Mouse (Mus musculus) embryo, embryonic 11 days (tissue): Measurements from ENCODE around the gene Pcgf6.

ENCODE experiments used
- DNase-seq: peaks from one replicate; pipeline ENCODE4 v3.0.0-alpha.2; 2015

Pcgf6 gene

GRCm38 (mm10) chr19:47050271-47051032, at the start of gene Pcgf6:
TSS of gene Pcgf6 (minus strand) at chr19:47050906.
- DNase-seq: peak; percentile 92

GRCm38 (mm10) chr19:47090550-47091156, 39.9 kb upstream of the Pcgf6 start, which contains the start of the genes Usmg5 and Pdcd11:
TSS of gene Usmg5 (minus strand) at chr19:47090647.
TSS of gene Pdcd11 (plus strand) at chr19:47090768.
- peak; percentile 98 for DNase-seq

DNA sequence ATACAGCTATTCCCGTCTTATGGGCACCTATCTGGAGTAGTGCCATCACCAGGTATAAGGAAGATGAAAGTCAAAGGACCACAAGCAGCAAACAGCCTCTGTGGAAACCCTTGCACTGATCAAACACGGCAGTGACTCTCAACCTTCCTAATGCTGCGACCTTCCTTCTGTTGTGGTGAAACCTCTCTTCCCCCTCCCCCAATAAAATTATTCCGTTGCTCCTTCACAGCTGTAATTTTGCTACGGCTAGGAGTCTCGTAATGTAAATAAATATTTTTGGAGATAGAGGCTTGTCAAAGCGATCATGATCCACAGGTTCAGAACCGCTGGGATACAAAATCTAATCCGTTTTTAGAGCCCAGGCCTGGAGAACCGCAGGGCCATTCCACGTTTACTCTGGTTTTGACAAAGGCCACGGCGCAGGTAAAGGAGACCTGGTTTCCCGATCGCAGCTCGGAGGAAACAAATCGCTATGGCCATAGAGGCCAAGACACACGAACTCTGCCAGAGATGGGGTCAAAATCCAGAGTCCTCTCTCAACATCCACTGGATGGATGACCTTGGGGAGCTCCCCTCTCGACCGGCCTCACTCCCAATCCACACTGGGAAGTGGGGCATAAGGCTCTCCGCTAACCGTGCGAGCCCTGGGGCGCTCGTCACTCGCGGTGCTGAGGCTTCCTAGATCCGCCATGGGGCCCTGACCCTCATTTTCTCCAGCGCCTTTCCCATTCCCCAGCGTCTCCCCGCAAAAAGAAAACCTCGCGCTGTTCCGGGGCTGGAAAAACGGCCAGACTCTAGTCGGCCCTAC, 39.2 kb upstream of the Pcgf6 start:
- no peak for DNase-seq

GRCm38 (mm10) chr19:47088226-47088625, 37.5 kb upstream of the Pcgf6 start:
- DNase-seq: no peak

- DNase-seq: peak; percentile 91
These were observed 17.4 kb upstream of the Pcgf6 start for GRCm38 (mm10) chr19:47067924-47068611.

GRCm38 (mm10) chr19:47067096-47067882, 16.6 kb upstream of the Pcgf6 start, which contains the start of gene Taf5:
TSS of gene Taf5 (plus strand) at chr19:47067746.
- peak; percentile 99 for DNase-seq

DNA sequence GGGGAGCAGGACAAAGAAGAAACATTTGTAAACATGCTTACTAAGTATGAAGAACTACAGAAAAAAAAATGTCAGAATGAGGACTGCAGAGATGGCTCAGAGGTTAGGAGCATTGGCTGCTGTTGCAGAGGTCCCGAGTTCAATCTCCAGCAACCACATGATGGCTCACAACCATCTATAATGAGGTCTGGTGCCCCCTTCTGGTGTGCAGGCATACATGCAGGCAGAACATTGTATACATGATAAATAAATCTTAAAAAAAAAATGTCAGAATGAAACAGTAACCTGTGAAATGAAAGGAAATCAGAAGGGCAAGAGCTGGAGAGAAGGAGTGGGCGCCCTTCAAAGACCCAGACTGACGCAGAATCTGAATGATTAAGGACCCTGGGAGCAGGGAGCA, 15.2 kb upstream of the Pcgf6 start:
- DNase-seq: no peak

DNA sequence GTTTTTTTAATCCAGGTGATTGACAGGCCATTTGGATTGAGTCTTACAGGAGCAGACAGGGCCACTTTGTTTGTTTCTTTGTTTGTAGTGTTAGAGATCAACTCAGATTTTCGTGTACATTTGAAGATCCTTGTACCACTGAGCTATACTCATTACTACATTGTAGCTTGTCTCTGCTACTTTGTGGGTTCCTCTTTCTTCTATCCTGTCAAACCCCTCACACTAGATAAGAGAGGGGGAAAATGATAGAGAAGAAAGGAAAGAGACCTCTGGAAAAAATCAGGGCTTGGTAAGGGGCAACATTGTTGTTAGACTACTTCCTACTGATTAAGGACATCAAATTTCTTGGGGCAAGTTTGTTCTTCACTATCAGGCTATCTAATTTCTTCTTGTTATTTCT, 7.0 kb upstream of the Pcgf6 start:
- no peak for DNase-seq

DNA sequence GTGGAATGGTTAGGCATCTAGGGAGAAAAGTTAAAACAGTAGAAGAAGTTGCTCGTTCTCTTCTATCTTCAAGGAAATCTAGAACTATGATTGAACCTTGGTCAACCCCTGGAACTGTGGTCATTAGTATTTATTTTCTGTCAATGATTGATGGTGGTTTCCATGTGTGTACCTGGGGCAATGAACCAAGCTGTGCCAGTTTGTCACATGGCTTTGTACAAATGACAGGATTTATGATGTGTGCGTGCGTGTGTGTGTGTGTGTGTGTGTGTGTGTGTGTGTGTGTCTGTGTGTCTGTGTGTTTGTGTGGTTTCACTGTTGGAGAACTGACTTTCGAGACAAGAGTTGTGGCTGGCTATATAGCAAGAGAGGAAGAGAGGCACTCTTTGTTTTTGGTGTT, 2.8 kb upstream of the Pcgf6 start:
- no peak for DNase-seq

DNA sequence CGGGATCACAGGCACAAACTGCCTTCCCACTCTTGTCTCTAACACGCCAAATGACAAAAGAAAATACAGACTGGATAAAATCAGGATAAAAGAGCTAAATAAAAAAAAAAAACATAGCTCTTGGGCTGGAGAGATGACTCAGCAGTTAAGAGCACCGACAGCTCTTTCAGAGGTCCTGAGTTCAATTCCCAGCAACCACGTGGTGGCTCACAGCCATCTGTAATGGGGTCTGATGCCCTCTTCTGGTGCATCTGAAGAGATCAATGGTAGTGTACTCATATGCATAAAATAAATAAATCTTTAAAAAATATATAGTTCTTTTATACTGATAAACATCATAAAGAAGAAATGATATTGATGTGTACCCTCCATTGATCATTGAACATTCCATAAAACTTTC, 2.2 kb upstream of the Pcgf6 start:
- no peak for DNase-seq

DNA sequence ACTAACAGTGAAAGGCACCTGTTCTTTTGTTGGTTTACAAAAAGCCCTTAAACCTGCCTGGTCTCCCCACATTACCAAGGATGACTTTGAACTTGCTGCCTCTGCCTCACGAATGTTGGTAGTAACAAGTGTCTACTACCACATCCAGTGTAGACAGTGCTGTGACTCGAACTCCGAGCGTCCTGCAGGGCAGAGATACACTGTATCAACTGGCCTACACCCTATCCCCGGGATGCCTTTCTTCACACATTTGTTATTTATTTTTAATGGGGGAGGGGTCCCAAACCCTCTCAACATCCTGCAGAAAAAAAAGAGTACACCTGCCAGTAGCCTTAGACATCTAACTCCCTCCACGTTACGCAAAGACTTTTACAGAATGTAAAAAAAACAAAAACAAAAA, 866 bp downstream of the Pcgf6 start:
- no peak for DNase-seq

DNA sequence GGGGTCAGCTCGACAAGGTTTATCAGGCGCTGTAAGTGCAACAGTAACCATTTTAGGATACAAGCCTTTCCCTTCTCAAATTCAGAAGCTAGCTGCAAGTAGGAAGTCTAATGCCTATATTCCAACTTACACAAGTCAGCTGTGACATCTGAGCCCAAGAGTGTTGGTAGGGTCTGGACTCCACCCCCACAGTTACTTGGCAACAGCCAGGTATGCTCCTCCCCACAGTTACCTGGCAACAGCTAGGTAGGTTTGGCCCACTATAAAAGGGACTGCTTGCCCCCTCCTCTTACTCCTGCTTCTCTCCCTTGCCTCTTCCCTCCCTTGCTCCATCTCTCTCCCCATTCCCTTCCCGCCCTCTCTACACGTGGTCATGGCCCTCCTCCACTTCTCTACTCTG, 1.6 kb downstream of the Pcgf6 start:
- DNase-seq: no peak

- no peak for DNase-seq
These were observed 3.4 kb downstream of the Pcgf6 start for GRCm38 (mm10) chr19:47047236-47047833.

DNA sequence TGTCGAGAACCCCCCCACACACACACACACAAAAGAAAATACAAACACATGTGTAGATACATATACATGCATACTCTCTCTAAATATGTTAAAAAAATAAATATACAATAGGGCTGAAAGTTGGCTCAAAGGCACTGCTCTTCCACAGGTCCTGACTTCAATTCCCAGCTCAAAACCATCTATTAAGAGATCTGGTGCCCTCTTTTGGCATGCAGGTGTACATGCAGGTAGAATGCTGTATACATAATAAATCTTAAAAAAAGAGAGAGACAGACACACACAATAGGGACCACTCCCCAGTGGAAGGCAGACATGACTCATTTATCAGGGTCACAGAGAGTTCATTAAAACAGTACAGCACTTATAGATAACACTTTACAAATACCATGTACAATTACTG, 4.4 kb downstream of the Pcgf6 start:
- peak; percentile 14 for DNase-seq

DNA sequence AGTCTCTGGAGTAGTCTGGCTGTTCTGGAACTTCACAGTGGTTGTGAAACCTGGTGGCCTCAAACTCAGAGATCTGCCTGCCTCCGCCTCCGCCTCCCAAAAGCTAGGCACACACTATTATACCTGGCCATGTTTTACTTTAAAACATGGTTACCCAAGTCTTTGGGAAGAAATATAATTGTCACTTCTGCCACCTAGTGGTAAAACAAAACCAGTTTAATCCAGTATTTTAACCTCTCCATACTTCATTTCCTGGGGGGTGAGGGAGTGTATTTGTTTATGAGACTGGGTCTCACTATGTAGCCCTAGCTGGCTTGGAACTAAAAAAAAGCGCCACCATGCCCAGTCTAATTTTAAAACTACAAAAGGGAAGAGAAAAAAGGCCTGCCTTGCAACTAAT, 7.1 kb downstream of the Pcgf6 start:
- DNase-seq: peak; percentile 26

DNA sequence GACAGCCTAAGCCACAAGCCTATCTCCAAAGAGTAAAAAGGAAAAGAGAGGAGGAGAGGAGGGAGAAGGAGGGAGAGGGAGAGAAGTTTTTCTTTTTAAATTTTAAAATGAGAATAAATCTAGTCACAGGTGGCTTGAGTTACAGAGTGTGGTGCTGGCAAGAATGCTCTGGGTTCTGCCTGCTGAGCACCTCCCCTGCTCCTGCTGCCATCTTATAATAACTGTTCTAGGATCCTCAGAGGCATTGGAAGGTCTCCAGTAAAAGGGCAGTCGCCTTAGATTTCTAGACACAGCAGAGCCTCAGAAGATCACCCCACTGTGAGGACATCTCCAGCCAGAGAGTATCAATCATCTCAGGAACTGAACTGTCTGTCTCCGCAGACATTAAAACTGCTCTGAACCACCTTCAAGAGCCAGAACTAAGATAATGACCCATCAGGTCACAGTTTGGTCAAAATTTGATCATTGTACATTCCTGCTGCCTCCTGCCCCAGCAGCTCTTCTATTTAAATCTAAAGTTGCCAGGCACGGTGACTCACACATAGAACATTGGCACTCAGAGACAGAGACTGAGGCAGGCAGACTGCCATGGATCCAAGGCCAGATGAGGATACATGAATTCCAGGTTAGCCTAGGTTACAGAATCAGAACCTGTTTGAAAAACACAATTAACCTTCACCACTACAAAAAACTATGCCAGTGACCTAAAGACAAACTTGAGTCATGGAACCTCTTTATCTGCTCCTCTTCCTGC, 9.8 kb downstream of the Pcgf6 start:
- no peak for DNase-seq

- no peak for DNase-seq
These were observed 14.1 kb downstream of the Pcgf6 start for GRCm38 (mm10) chr19:47036596-47036995.

GRCm38 (mm10) chr19:47034916-47035315, 15.8 kb downstream of the Pcgf6 start:
- DNase-seq: no peak

- no peak for DNase-seq
These were observed 18.9 kb downstream of the Pcgf6 start for GRCm38 (mm10) chr19:47031770-47032169.

DNA sequence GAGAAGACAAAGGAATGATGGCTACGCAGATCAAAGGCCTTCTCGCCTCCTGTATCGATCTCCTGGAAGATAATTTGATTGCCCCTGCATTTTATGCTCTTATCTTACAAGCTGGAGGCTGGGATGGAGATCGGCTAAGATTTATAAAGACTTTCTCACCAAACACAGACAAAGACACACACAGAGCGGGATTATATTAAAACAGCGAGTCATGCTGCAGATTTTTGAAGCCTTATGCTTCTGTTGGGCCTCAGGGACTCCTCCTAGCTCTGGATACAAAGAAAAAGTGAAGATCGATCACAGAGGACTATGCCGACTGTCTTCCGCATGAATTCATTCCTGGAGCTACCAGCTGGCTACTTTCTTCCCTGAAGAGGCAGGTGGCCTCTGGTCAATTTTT, 20.9 kb downstream of the Pcgf6 start:
- DNase-seq: no peak

GRCm38 (mm10) chr19:47026513-47026912, 24.2 kb downstream of the Pcgf6 start:
- DNase-seq: no peak
